Mouse (Mus musculus) gastrocnemius, adult 8-10 months (tissue): ENCODE measurements around the gene Per3. TPM values are rescaled to one million over a fixed set of nuclear protein-coding genes. Genes with fewer than 3 reads are reported as not detected.
"Not testable (repeated sequence)": the region's sequence is repeated elsewhere in the genome, so short reads cannot be mapped to it uniquely, and the experiment has no call there.

Experiments
- DNase-seq, 2 experiments: peaks; one replicate each; pipeline ENCODE4 v3.0.0; 2022; ENCODE audit warnings: low spot score in 2 of 2
- total RNA-seq, 4 experiments: library from RNA; stranded (reverse); gene quantifications; 2 replicates each; pipeline ENCODE4 v1.2.4; 2022

The Per3 gene
- total RNA-seq, 4 experiments from 2014 or later, result 6.5 to 14.8 (median 11.6) TPM

- no peak for DNase-seq
These were observed 17.5 kb downstream of the Per3 start for GRCm38 (mm10) chr4:151027001-151027400.

GRCm38 (mm10) chr4:151024152-151024551, 20.3 kb downstream of the Per3 start:
- DNase-seq, result no peak

GRCm38 (mm10) chr4:151017356-151017755, 27.1 kb downstream of the Per3 start:
- not testable (repeated sequence) for DNase-seq

DNA sequence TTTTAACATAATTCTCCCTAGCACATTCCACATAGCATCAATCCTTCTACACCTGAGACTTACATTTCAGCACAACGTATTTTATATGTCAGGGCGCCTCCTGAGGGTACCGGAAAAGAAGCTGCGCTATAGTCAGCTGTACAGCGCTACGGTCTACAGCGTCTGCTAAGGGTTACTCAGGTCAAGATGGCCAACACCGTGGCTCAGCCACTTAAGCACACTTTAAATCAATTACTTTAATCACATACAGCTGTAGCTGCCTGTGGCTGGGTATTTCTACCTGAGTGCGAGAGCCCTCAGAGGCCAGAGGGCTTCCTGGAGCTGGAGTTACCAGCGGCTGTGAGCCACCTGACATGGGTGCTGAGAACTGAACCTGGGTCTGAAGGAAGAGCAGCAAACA, 28.5 kb downstream of the Per3 start:
- DNase-seq, result no peak

DNA sequence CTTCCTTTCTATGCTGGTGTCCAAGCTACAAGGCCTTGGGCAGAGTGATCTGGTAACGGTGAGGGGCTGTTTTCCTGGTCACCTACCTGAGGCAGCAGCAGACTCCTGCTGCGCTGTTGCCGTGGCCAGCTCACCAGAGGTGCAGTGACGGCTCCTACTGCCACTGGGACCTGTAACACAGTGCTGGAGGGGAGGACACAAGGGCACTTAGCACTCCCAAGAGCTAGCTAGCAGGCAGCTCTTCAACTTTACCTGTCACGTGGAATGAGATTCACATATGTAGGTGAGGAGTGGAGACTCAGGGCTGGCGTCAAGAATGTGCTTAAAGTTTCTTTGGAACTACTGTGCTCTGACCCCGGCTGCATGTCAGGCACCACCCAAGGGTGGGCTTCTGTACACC, 34.1 kb downstream of the Per3 start:
- no peak for DNase-seq

DNA sequence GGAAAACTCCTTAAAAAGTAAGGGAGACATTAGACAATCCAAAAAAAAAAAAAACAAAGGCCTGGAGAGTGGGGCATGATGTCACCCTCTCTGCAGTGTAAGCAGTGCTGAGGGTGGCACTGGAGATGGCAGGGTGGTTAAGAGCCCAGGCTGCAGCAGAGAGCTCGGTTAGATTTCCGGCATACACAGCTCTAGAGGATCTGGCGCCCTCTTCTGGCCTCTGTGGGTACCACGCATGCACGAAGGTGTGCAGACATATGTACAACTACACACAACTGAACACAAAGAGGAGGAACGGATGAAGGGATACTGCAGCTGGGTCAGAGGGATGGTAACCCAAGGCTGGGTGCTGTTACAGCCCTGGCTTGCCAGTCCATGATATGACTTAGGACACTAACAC, 37.5 kb downstream of the Per3 start:
- DNase-seq, result no peak

DNA sequence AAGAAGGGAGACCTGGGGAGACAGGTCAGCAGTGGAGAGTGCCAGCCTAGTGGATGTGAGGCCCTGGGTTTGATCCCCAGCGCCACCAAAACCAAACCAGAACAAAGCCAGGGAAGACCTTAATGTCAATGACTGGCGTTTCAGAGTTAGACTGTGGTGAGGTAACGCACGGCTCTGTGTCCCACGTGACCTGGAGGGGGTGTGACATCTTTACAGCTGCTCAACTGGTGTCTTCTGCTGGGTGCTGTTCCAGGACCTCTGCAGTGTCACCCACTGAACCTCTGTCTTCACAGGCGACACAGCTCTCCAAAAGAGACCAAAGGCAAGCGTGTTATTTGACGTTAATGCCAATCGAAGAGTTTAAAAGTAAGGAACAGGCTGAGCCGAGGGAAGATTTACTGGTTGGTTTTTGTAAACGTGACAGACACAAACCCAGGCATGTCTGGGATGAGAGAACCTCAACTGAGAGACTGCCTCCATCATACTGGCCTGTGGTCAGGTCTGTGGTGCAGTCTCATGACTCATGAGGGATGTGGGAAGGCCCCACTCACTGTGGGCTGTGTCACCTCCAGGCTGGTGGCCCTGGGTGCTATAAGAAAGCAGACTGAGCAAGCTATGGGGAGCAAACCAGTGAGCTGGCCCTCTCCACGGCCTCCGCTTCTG, 38.7 kb downstream of the Per3 start:
- DNase-seq, result no peak

- no peak for DNase-seq
These were observed 43.1 kb downstream of the Per3 start for GRCm38 (mm10) chr4:151001397-151001796.

- DNase-seq, result no peak
These were observed 45.8 kb downstream of the Per3 start for GRCm38 (mm10) chr4:150998626-150999025.

- DNase-seq, result no peak
These were observed 47.7 kb downstream of the Per3 start, which contains the start of gene Uts2 for GRCm38 (mm10) chr4:150996797-150997196. Uts2 (plus strand) TSS chr4:150997097.

DNA sequence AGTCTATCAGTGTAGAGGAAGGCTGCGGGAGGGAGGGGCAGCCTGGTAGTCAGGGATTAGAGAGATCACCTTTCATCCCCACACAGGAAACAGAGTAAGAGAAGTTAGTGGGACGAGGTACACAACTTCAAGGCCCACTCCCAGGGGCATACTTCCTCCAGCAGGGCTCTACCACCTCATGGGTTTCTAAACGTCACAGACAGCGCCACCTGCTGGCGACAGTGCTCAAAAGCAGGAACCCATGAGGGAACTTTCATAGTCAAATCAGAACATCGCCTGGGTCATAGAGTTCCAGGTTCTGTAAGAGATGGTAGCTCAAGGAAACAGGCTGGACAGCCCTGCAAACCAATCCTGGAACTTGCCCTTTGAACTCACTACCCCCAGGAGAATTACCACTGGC, 54.3 kb downstream of the Per3 start:
- no peak for DNase-seq

- DNase-seq, result no peak
These were observed 64.3 kb downstream of the Per3 start for GRCm38 (mm10) chr4:150980153-150980552.

DNA sequence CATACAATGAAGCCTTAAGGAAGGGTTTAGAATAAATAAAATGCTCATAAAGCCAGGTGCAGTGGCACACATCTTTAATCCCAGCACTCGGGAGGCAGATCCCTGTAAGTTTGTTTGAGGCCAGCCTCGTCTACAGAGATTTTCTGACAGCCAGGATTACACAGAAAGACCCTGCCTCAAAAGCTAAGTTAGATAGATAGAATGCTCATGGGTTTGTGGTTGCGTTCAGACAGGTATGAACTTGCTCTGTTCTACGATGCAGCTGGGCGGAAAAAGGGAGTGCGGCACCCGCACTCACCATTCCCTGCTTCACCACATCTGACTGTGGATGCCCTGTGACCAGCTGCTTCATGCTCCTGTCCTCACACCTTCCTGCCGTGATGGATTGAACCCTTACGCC, 65.0 kb downstream of the Per3 start:
- no peak for DNase-seq

DNA sequence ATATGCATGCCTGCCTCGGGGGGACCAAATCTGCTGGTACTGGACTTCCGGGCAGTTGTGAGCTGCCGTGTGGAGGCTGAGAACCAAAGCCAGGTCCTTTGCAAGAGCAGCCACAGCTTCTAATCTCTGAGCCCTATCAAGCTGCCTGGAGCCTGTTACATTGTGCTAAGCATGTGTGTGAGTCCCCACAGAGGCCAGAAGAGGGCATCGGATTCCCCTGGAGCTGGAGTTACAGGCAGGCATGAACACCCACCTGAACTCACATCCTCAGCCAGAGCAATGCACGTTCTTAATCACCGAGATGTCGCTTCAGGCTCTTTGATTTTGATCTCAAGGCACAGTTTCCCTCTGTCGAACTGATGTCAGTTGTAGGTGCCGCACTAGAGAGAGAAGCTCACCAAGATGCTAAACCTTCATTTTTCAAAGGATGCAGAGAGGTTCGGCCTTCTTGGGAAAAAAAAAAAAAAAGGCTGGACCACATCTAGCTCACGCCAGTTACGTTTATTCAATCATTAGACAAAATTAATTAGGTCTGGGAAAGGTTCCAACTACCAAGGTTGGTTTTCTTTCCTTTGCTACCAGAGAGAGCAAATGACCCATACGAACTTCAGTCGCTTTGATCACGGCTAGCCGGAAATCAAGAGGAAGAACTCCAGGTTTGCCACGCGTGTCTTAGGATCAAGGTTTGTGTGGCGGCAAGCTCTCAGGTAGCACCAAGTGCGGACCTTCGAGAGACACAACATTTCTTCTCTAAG, 66.1 kb downstream of the Per3 start:
- no peak for DNase-seq

DNA sequence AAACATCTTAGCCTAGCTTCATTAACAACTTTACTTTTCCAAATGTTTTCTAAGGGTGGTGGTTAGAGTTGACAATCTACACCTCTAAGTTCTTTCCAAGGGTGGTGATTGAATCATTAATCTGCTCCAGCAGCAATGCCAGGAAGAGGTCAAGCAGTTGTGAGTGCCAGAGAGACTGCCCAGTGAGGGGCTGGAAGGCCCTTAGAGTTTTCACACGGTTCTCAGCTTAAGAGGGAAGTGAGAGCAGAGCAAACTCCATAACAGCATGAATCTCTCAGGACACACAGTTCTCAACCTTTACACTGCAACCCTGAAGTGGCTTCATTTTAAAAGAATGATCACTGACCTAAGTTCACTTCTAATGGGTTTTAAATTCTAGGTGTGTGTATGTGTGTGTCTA, 69.3 kb downstream of the Per3 start:
- DNase-seq, result no peak

DNA sequence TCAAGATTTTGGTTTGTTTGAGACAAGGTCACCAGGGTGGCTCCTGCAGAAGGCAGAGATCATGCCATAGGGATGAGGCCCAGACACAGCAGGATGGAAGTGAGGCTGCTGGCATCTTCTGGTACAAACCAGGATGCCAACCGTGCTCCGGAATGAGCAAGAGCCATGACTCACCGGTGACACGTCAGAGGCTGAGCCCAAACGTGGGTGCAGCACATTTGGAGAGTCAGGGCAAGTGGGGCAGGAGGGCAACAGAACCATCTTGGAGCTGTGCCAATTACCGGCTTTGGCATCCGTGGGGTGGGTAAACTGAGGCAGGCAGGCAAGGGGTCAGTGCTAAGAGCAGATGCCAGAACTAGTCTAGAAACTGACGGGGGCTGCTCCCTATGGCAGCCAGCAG, 71.2 kb downstream of the Per3 start:
- no peak for DNase-seq

DNA sequence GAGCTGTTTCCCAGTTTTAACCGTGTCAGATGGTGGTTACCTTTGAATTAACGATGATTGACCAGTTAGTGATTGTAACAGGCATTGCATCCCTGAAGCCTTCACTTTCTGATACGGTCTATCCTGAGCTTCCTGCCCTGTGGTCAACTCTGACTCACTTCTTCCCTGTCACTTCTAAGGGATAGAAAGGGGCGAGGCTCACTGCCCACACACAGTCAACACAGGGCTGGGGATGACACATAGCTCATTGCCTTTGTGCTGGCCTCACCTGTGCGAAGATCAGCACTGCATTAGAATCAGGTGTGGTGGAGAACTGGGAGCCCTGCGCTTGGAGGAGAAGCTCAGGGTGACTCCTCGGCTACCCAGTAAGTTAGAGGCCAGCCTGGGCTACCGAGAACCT, 75.5 kb downstream of the Per3 start:
- DNase-seq, result no peak

DNA sequence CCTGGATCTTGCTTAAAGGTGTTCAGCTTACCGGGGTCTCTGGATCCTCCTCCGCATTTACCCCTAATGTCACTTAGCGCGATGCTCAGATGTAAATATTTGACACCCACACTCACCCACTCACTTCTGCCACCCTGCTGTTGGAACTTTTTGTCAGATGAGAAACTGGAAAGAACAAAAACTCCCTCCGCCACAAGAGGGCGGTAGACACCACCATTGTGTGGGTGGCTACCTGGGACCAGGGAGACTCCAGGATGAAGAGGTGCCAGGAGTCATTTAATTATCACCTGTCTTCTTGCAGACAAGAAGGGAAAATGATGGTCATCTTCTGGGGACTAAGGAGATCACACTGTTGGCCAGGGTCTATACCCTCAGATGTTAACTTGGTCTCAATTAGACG, 77.9 kb downstream of the Per3 start:
- DNase-seq, result no peak

DNA sequence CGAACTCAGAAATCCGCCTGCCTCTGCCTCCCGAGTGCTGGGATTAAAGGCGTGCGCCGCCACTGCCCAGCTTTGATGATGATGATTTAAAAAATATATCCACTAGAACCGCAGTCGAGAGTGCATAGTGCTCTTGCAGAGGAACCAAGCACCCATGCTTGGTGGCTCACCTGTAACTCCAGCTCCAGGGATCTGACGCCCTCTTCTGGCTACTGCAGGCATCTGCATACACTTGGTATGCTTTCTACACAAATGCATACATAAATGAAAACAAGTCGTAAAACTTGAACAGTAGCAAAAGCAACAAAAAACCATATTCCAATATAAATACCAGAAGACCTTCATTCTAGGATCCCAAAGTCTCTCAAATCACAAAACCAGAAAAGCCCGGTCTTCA, 78.9 kb downstream of the Per3 start:
- no peak for DNase-seq

DNA sequence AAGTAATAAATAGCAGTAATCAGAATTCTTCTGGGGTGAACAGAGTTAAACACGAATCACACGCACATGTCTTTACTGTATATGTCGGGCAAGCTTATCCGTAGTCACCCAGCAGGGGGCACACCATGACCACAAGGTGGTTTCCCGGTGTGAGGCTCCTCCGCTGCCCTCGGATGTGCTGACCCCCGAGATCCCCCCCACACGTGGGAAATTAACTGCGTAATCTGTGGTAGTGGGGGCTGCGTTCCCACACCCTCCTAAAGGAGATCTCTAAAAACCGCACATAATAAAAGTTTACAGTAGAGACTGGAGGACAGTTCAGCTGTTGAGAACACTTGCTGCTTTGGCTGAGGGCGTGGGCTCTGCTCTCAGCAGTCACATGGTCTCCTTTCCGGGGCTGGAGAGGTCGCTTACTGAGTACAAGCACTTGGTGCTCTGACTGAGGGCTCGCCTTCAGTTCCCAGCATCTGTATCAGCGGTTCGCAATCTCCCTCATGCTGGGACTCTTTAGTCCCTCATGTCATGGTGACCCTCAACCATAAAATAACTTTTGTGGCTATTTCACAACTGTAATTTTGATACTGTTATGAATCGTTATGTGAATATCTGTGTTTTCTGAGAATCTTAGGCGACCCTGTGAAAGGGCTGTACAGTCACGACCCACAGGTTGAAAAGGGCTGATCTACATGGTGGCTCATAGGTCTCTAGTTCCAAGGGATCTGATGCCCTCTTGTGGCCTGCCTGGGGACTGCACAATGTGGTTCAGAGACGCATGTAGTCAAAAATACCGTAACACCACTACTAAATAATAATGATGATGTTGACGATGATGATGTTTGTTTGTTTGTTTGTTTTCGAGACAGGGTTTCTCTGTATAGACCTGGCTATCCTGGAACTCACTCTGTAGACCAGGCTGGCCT, 79.6 kb downstream of the Per3 start:
- peak; percentile 69 to 79 for DNase-seq

DNA sequence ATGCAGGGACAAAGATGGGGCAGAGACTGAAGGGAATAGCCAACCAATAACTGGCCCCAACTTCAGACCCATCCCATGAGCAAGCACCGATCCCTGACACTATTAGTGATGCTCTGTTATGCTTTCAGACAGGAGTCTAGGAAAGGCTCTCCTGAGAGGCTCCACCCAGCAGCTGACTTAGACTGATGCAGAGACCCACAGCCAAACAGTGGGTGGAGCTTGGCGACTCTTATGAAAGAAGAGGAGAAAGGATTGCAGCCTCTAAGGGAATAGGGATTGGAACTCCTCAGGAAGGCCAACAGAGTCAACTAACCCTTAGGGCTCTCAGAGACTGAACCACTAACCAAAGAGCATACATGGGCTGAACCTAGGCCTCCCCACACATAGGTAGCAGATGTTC, 80.8 kb downstream of the Per3 start:
- peak in 1 of 2 experiments; percentile 14 for DNase-seq

DNA sequence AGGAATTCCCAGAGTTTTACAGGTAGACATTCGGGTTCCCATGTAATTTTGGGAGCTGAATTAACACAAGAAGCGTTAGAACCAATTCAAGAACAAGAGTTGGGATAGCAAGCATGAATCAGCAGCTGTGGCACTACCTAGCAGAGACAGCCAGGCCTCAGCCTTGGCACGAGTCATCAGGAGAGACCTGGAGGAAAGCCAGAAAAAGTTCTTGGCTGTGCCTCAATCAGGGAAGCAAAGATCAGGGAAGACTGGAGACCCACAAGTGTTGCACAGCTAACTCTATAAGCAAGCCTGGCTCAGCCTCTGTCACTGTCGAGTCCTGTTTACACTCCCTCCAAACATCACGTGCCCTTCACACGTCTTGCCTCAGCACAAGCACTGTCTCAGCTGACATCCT, 82.2 kb downstream of the Per3 start:
- DNase-seq, result no peak
